Mouse (Mus musculus): Measurements from ENCODE around the gene Cyb5r2.

Gene Cyb5r2

DNA sequence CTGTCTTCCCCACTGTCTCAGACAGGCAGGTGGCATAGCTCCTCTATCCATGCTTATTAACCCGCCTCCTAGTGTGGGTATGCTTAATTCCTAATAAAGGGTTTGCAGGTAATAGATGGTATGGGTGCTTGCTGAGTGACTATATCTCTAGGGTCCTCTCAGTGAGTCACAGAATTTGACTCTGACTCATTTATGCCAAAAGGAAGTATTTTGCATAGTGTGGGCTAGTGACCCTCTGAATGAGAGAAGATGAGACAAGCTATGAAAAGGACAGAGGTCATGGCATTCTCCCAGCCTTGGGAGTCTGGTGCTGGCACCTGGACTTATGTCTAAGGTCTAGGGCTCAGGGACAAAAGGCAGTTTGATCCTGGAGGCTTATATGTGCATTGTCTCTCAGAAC is 37.1 kb downstream of the Cyb5r2 start:
- DNase-seq = no peak

DNA sequence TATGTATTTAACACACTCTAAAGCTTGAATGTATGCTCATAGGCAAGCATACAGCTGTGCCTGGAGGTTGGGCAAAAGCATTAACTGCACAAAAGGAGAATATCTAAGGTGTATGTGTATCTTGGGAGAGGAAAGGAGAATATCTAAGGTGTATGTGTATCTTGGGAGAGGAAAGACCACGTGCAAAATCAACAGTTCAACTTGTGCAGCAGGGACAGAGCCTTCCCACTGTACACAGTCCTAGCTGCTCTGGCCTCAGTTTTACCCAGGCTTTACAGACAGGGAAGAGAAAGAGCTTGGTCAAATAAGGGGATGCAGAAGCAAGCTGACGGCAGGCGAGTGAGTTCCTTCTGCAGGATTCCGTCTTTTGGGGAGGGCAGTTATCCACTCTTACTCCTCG is 43.8 kb downstream of the Cyb5r2 start:
- no peak for DNase-seq

DNA sequence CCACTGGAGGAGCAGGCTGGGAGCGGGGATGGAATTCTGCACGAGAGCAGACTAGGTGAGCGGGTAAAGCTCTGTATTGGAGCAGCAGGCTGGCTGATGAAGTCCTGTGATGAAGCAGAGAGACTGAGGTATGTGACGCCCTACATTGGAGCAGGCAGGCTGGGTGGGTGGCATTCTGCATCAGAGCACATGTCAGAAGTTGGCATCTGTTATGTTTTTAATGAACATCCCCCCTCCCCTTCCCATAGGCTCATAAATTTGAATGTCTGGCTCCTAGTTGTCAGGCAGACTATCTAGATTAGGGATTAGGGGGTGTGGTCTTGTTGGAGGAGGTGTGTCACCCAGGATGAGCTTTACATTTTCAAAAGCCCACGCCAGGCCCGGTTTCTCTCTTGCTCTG is 45.1 kb downstream of the Cyb5r2 start:
- DNase-seq = no peak

DNA sequence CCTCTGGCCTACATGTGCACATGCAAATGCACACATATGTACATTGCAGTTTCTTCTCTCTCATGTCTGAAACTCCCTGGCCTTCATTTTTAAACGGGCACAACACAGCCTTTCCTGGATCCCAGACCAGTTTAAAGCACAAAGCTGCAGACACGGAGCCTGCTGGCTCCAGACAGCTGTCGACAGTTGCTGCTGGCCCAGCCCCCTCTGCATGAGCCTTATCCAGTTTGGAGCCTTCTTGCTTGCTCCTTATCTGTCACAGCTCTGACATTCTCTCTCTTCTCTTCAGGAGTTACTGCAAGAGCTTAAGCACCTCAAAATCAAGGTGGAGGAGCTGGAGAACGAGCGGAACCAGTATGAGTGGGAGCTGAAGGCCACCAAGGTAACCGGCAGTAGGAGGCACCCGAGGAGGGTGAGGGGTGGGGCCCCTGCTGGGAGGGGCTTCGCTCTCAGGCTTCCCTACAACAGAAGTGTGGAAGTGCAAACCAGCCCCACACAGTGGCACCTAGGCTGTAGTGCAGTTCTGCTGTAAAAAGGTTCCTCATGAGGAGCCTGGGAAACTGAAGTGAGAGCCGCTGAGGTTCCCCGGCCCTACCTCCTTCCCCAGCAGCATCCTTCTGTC is 49.2 kb downstream of the Cyb5r2 start:
- peak; percentile 68 for DNase-seq

DNA sequence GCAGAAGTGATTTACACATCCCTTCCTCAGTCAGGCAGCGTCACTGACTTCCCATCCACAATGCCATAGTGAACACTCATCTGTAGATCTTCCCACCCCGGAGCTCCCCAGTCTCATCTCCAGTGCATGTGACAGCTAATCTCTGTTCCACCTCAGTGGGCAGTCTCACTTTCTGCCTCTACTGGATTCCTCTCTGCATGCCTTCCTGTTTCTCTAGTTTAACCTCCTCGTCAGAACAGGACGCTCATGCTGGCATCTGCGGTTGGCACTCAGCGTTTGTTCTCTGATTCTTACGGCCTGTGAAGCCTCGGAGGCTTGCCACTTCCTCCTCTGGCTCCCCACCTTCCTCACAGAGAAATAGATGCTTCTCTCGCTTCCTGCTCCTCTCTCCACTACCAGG is 50.2 kb downstream of the Cyb5r2 start:
- no peak for DNase-seq

DNA sequence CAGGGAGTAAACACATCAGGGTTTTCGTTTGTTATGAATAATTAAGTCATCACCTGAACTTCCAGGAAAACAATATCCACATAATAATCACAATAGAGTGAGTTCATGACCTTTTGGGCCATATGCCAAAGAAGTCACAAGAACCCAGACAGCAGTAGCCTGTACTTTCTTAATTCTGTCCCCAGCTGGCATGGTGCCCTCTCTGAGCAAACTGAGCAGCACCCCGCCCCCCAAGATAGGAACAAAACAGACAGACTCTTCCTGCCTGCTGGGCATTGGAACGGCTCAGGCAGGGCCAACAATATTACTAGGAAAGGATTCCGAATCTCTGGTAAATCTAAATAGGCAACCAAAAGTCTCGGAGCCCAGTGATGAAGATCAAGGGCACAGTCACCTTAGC is 51.9 kb downstream of the Cyb5r2 start:
- DNase-seq = peak; percentile 34

DNA sequence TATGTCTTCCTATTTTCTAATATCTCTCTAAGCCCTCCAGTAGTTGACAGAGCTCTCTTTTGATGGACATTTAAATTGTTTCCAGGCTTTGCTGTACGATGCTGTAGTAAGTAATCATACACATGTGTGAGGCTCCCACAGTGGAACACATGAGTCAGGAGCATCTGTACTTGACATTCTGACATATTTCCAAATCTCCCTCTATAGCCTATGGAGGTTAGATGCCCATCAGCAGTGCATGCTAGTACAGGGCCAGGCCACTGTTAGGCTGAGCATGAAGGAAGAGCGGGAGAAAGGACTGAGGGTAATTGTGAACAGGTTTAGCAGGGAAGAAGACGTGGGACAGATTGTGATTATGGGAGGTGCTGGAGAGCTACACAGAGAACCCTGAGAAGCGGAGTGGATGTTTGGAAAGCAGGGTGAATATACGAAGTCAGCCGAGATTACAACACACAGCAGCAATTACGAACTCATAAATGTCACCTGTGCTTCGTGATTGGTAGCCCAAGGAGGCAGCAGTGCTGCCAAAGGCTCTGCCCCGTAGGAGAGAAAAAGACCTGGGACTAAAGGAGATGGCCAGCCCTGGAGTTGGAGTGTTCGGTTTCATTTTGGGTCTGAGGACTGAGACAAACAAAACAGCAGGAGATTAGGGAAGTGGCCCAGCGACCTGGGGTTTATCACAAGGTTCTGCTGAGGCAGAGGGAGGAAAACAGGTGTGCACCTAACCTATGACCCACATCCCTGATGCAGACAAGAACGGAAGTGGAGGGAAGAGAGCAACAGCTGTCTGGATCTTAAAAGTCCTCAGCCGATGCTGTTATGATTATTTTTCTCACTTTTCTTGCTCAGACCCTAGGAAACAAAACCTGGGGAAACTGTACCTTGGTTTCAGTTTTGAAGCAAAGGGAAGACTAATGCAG is 55.1 kb downstream of the Cyb5r2 start:
- no peak for DNase-seq

DNA sequence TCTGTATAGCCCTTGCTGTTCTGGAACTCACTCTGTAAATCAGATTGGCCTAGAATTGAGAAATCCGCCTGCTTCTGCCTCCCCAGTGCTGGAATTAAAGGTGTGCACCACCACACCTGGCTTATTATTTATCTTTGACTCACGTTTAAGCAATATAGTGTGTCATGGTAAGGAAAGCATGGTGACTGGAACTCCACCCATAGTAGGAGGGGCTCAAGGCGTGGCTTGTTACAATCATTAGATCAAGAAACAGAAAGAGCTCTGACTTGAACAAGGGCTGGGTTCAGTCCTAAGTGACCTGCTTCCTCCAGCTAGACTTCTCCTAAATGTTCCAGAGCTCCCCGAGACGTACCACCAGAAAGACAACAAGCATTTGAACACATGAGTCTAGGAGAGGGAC is 57.2 kb downstream of the Cyb5r2 start:
- DNase-seq = no peak

DNA sequence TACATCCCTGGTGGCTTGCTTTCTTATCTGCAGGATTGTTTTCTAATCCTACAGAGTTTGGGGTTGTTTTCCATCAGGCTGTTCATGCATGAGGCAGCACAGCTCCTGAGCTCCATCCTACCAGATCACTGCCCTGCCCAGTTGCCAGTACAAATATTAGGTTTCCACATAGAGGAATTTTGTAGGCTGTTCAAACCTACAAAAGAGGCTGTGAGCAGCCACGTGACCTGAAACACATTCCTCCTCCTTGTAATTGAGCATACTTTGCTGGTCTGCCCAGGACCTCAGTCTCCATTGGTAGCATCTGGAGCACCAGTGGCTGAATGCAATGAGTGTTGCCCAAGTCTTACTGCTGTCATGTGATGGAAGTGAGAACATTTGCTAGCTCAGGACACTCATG is 57.9 kb downstream of the Cyb5r2 start:
- DNase-seq = no peak

All from kidney, adult 18-20 months (tissue).